Comparison of ENCODE assay signal across 10 mouse cellular contexts in the genomic region with DNA sequence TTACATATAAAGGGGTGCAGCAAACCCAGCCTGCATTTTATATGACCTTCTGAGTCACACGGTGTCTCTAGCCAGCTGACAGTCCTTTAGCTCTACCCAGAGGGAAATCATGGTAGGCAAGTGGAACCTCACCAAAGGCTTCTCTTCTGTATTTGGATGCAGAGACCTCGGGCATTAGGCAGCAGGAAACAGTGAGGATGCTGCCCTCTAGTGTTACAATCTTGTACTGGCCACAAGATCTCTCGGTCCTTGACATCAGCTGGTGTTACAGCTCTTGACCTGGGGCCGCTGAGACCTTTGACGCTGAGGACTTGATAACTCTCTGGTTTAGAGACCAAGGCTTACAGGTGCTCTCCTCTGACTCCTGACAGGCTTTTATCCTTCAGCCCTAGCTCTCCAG. TPM values are rescaled to one million over a fixed set of nuclear protein-coding genes. Genes with fewer than 3 reads are reported as not detected.
DNase-seq lines count a peak whose midpoint lies in the region; ATAC-seq lines count a peak whose summit lies in the region.
"Had no signal": no experiment of that assay in that cellular context is flagged by ENCODE, and none has a peak within 500 bp of the region (broad histone marks: within the 10 kb centered on the region; RNA-seq: fewer than 3 reads in every experiment).

No protein-coding gene starts in this region.

- H3K4me3 ChIP-seq in embryonic facial prominence, embryonic 14.5 days (ENCODE audit: low read depth, low read length) = no peak overlapping the region
- H3K4me3 ChIP-seq in midbrain, embryonic 14.5 days (replicated peaks; ENCODE audit: low read depth, low read length) = no peak overlapping the region
- H3K4me3 ChIP-seq: embryonic facial prominence, embryonic 13.5 days had no signal

- H3K4me2 ChIP-seq in embryonic facial prominence, embryonic 14.5 days (ENCODE audit: low read depth, low read length) = no peak overlapping the region
- no peak overlapping the region for H3K4me2 ChIP-seq in midbrain, embryonic 14.5 days (ENCODE audit: low read length)
- H3K4me2 ChIP-seq: embryonic facial prominence, embryonic 13.5 days had no signal

- no peaks in the 10 kb centered on the region for H3K4me1 ChIP-seq in embryonic facial prominence, embryonic 14.5 days (ENCODE audit: control insufficient read depth, insufficient read depth, low read length)
- no peaks in the 10 kb centered on the region for H3K4me1 ChIP-seq in midbrain, embryonic 14.5 days (ENCODE audit: control insufficient read depth, insufficient read depth, low read length)

- H3K9ac ChIP-seq in embryonic facial prominence, embryonic 14.5 days (ENCODE audit: low read depth, low read length) = no peak overlapping the region
- no peak overlapping the region for H3K9ac ChIP-seq in midbrain, embryonic 14.5 days (replicated peaks; ENCODE audit: low read length)
- H3K9ac ChIP-seq: embryonic facial prominence, embryonic 13.5 days had no signal

- H3K36me3 ChIP-seq in embryonic facial prominence, embryonic 14.5 days (ENCODE audit: control insufficient read depth, insufficient read depth, low read length) = no peaks in the 10 kb centered on the region
- no peaks in the 10 kb centered on the region for H3K36me3 ChIP-seq in midbrain, embryonic 14.5 days (ENCODE audit: control insufficient read depth, insufficient read depth, low read length)
- no peaks in the 10 kb centered on the region for H3K36me3 ChIP-seq in splenic B cell, adult 2 months (ENCODE audit: control insufficient read depth, insufficient read depth, low read length, poor library complexity, severe bottlenecking)
- H3K36me3 ChIP-seq: embryonic facial prominence, embryonic 13.5 days had no signal

- intact Hi-C loops in heart, postnatal 10 days (cut with DNase I) = loop anchor here (1.0 to 5.0 kb wide), 2 partner anchors 264 to 583 kb away; no protein-coding TSS in a partner anchor

- no peak overlapping the region for H3K27ac ChIP-seq in embryonic facial prominence, embryonic 14.5 days (replicated peaks; ENCODE audit: low read depth, low read length)
- H3K27ac ChIP-seq in midbrain, embryonic 14.5 days (replicated peaks; ENCODE audit: low read depth, low read length) = no peak overlapping the region
- H3K27ac ChIP-seq: embryonic facial prominence, embryonic 13.5 days; macrophage had no signal

- no peaks in the 10 kb centered on the region for H3K9me3 ChIP-seq in embryonic facial prominence, embryonic 14.5 days (ENCODE audit: control insufficient read depth, low read length)
- no peaks in the 10 kb centered on the region for H3K9me3 ChIP-seq in midbrain, embryonic 14.5 days (ENCODE audit: control insufficient read depth, low read length)
- H3K9me3 ChIP-seq: embryonic facial prominence, embryonic 13.5 days had no signal

- ATAC-seq in embryonic facial prominence, embryonic 14.5 days (ENCODE audit: low read depth) = peak; percentile 47; the same call in 1 of the 2 replicates
- no peak for ATAC-seq in midbrain, embryonic 14.5 days (ENCODE audit: low FRiP score, low TSS enrichment)

- H3K27me3 ChIP-seq in embryonic facial prominence, embryonic 14.5 days (replicated peaks; ENCODE audit: control insufficient read depth, insufficient read depth, low read length) = no peaks in the 10 kb centered on the region
- no peaks in the 10 kb centered on the region for H3K27me3 ChIP-seq in midbrain, embryonic 14.5 days (ENCODE audit: control insufficient read depth, insufficient read depth, low read length)
- no peaks in the 10 kb centered on the region for H3K27me3 ChIP-seq in splenic B cell, adult 2 months (ENCODE audit: control insufficient read depth, insufficient read depth, low read length, poor library complexity, severe bottlenecking)

- peak; percentile 42 for DNase-seq in kidney, adult 18-20 months
- no peak for DNase-seq in kidney, adult 11 months
- DNase-seq in ZHBTc4 (ENCODE audit: low read depth, low spot score) = peak; percentile 77
- peak; percentile 66 for DNase-seq in embryonic facial prominence, embryonic 14.5 days (ENCODE audit: low spot score)
- DNase-seq in heart, postnatal 10 days = peak; percentile 62 to 81
- peak; percentile 29 to 60 for DNase-seq in layer of hippocampus, postnatal 14 days (ENCODE audit: low spot score in 2 of 2)
- DNase-seq in midbrain, embryonic 14.5 days = peak; percentile 85
- DNase-seq in splenic B cell, adult 2 months (ENCODE audit: low read depth, low spot score) = peak; percentile 74

- WGBS in embryonic facial prominence, embryonic 14.5 days = 11% methylated on average over 5 of the region's 5 CpGs
- WGBS in midbrain, embryonic 14.5 days = 15% methylated on average over 5 of the region's 5 CpGs

RNA-seq across cellular contexts. Expression of a gene that starts 10.0 kb away (rescaled TPM):
- polyA plus RNA-seq in embryonic facial prominence, embryonic 14.5 days (2014; fragmentation: Nextera tagmentation; extraction: Ambion mirVana) = 229 and 272 TPM in 2 replicates
- total RNA-seq in heart, postnatal 10 days (2021) = 1,000 to 10,000 TPM in 1 of 2 experiments, 100 to 1,000 TPM in 1; 979 to 1,022 TPM
- 100 to 1,000 TPM; 224 to 237 TPM for total RNA-seq in layer of hippocampus, postnatal 14 days (2021)
- 252 and 283 TPM in 2 replicates for polyA plus RNA-seq in midbrain, embryonic 14.5 days (2014; fragmentation: Nextera tagmentation; extraction: Ambion mirVana)

RNA-seq across cellular contexts. Expression of a gene that starts 15.5 kb away (rescaled TPM):
- not detected in 2 replicates for polyA plus RNA-seq in embryonic facial prominence, embryonic 14.5 days (2014; fragmentation: Nextera tagmentation; extraction: Ambion mirVana)
- total RNA-seq in heart, postnatal 10 days (2021) = not detected
- not detected for total RNA-seq in layer of hippocampus, postnatal 14 days (2021)
- not detected in 2 replicates for polyA plus RNA-seq in midbrain, embryonic 14.5 days (2014; fragmentation: Nextera tagmentation; extraction: Ambion mirVana)
- polyA plus RNA-seq: embryonic facial prominence, embryonic 13.5 days; macrophage had no signal

RNA-seq across cellular contexts. Expression of a gene that starts 23.8 kb away (rescaled TPM):
- 6.8 and 7.3 TPM in 2 replicates for polyA plus RNA-seq in embryonic facial prominence, embryonic 14.5 days (2014; fragmentation: Nextera tagmentation; extraction: Ambion mirVana)
- 10 to 100 TPM; 97.4 to 98.8 TPM for total RNA-seq in heart, postnatal 10 days (2021)
- 1 to 10 TPM; 3.1 to 3.8 TPM for total RNA-seq in layer of hippocampus, postnatal 14 days (2021)
- polyA plus RNA-seq in midbrain, embryonic 14.5 days (2014; fragmentation: Nextera tagmentation; extraction: Ambion mirVana) = 0.91 and 1.3 TPM in 2 replicates

Comparison
In these comparisons a context has a peak if more than half of its experiments do, and no peak if none do; other contexts are left out.
1. RNA of a gene that starts 10.0 kb away (total RNA-seq): 979 to 1,022 TPM in heart, postnatal 10 days; 224 to 237 TPM in layer of hippocampus, postnatal 14 days; every median in the first group is over 4 times any median in the second.
2. RNA of a gene that starts 23.8 kb away (total RNA-seq): 97.4 to 98.8 TPM in heart, postnatal 10 days; 3.1 to 3.8 TPM in layer of hippocampus, postnatal 14 days; every median in the first group is over 10 times any median in the second.